Mouse (Mus musculus): Measurements from ENCODE around the gene Lhpp. TPM values are rescaled to one million over a fixed set of nuclear protein-coding genes. Genes with fewer than 3 reads are reported as not detected.
A peak's percentile ranks its signal among the peaks of the same experiment; 100 is the strongest.

Gene Lhpp
- polyA plus RNA-seq, 1 experiment from 2014 or later: 24.5 TPM

GRCm38 (mm10) chr7:132608316-132609020 is 2.0 kb upstream of the Lhpp start:
- peaks cover 10% of the 10 kb centered on the region; the same call in 1 of the 2 replicates for H3K4me1 ChIP-seq (ENCODE audit: control insufficient read depth, insufficient read depth, low read length)
- no peak overlapping the region for H3K27ac ChIP-seq (ENCODE audit: low read depth, low read length)
- no peak overlapping the region for H3K4me2 ChIP-seq (replicated peaks; ENCODE audit: low read depth, low read length)
- H3K9ac ChIP-seq (ENCODE audit: low read depth, low read length): no peak overlapping the region
- H3K36me3 ChIP-seq (ENCODE audit: control insufficient read depth, insufficient read depth, low read length): no peaks in the 10 kb centered on the region
- 93% methylated on average over 4 of the region's 4 CpGs for WGBS
- no peaks in the 10 kb centered on the region for H3K9me3 ChIP-seq (ENCODE audit: control insufficient read depth, low read length)
- ATAC-seq (ENCODE audit: low FRiP score, low TSS enrichment): no peak
- peaks cover 7% of the 10 kb centered on the region; the same call in 1 of the 2 replicates for H3K27me3 ChIP-seq (ENCODE audit: control insufficient read depth, insufficient read depth, low read length)
- H3K4me3 ChIP-seq (ENCODE audit: low read length): no peak overlapping the region

DNA sequence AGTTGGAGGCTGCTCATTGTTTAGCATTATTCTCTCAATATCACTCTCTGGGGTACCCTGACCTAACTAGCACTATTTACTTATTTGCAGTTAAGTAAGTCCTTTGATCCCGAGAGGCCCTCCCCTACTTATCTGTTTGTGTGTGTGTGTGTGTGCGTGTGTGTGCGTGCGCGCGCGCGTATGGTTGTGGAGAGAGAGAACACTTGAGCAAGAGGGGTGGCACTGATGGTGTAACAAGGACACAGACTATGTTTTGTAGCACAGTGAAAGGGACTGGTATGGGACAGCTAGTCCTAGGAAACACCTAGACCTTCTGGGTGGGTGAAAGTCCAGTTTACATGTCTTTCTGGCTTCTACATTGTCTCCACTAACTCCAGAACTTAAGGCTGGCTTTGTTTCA is 1.1 kb downstream of the Lhpp start:
- 97% methylated on average over 8 of the region's 8 CpGs for WGBS
- H3K4me2 ChIP-seq (replicated peaks; ENCODE audit: low read depth, low read length): no peak overlapping the region
- H3K4me3 ChIP-seq (ENCODE audit: low read length): no peak overlapping the region
- H3K27me3 ChIP-seq (ENCODE audit: control insufficient read depth, insufficient read depth, low read length): no peaks in the 10 kb centered on the region
- H3K9me3 ChIP-seq (ENCODE audit: control insufficient read depth, low read length): no peaks in the 10 kb centered on the region
- peaks cover 18% of the 10 kb centered on the region; the same call in 1 of the 2 replicates for H3K4me1 ChIP-seq (ENCODE audit: control insufficient read depth, insufficient read depth, low read length)
- no peak for ATAC-seq (ENCODE audit: low FRiP score, low TSS enrichment)
- H3K36me3 ChIP-seq (ENCODE audit: control insufficient read depth, insufficient read depth, low read length): no peaks in the 10 kb centered on the region
- no peak overlapping the region for H3K27ac ChIP-seq (ENCODE audit: low read depth, low read length)
- no peak overlapping the region for H3K9ac ChIP-seq (ENCODE audit: low read depth, low read length)

DNA sequence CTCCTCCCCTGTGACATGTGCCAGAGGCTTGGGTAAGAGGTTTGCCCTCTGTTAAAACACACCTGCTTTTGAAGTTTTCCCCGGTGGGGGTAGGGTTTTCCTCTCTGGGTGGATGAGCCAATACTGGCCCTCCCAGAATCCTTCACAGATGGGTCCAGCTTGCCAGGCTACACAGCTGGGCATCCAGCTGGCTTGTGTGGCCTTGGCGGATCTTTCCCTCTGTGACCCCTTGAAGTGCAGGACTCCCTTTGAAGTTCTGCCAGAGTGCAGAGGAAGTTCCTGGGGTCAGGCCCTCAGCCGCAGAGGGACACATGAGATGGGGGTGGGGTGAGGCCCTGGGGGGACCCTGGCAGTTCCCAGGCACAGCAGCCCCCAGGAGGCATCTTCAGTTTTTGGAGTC is 4.9 kb downstream of the Lhpp start:
- Histone ChIP-seq H3K4me3 (ENCODE audit: low read length) (no peak overlapping the region), H3K9me3 (ENCODE audit: control insufficient read depth, low read length) (no peaks in the 10 kb centered on the region), H3K27ac (ENCODE audit: low read depth, low read length) (no peak overlapping the region), H3K4me2 (replicated peaks; ENCODE audit: low read depth, low read length) (no peak overlapping the region), H3K4me1 (ENCODE audit: control insufficient read depth, insufficient read depth, low read length) (peaks cover 15% of the 10 kb centered on the region; the same call in 1 of the 2 replicates), H3K27me3 (ENCODE audit: control insufficient read depth, insufficient read depth, low read length) (no peaks in the 10 kb centered on the region), H3K36me3 (ENCODE audit: control insufficient read depth, insufficient read depth, low read length) (no peaks in the 10 kb centered on the region), H3K9ac (ENCODE audit: low read depth, low read length) (0 out of 2 replicates have a peak overlapping the region, but pooled peaks have one; percentile 18)
- ATAC-seq (ENCODE audit: low FRiP score, low TSS enrichment): 0 out of 2 replicates have a peak, but pooled peaks have one; percentile 20
- 14% methylated on average over 3 of the region's 3 CpGs for WGBS

- Histone ChIP-seq H3K27ac (ENCODE audit: low read depth, low read length) (no peak overlapping the region), H3K36me3 (ENCODE audit: control insufficient read depth, insufficient read depth, low read length) (no peaks in the 10 kb centered on the region), H3K4me3 (ENCODE audit: low read length) (no peak overlapping the region)
These were observed 6.0 kb downstream of the Lhpp start for GRCm38 (mm10) chr7:132616391-132616790.

DNA sequence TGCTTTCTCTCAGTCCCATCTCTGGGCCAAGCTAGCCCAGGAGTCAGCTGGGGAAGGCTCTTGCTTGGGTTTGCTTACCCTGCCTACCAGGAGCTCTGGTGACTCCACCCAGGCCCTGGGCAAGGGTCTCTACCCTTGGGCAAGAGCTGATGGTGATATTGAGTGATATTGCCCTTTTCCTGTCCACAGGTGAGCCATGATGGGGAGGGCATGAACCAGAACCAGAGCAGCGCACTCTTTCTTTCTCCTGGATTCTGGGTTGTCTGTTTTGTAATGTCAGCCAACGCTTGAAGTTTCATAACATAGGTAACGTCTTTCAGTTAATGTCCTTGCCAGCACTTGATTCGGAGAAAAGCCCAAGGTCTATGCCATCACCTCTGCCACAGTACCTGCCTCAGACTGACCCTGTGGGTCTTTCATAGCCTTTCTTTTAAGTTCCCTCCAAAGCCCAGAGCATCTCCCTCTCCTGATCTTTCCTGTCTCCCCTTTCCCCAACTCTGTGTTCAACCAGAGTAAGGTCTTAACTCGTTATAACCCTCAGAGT is 6.7 kb downstream of the Lhpp start:
- peaks cover 15% of the 10 kb centered on the region; the same call in 1 of the 2 replicates for H3K4me1 ChIP-seq (ENCODE audit: control insufficient read depth, insufficient read depth, low read length)
- WGBS: 84% methylated on average over 5 of the region's 5 CpGs
- no peaks in the 10 kb centered on the region for H3K9me3 ChIP-seq (ENCODE audit: control insufficient read depth, low read length)
- no peak overlapping the region for H3K27ac ChIP-seq (ENCODE audit: low read depth, low read length)
- H3K36me3 ChIP-seq (ENCODE audit: control insufficient read depth, insufficient read depth, low read length): no peaks in the 10 kb centered on the region
- H3K9ac ChIP-seq (ENCODE audit: low read depth, low read length): no peak overlapping the region
- no peak overlapping the region for H3K4me2 ChIP-seq (replicated peaks; ENCODE audit: low read depth, low read length)
- H3K4me3 ChIP-seq (ENCODE audit: low read length): no peak overlapping the region
- H3K27me3 ChIP-seq (ENCODE audit: control insufficient read depth, insufficient read depth, low read length): no peaks in the 10 kb centered on the region
- no peak for ATAC-seq (ENCODE audit: low FRiP score, low TSS enrichment)

More at GRCm38 (mm10) chr7:132616391-132616790, 6.0 kb downstream of the Lhpp start:
- ATAC-seq (ENCODE audit: low FRiP score, low TSS enrichment): no peak
- Histone ChIP-seq H3K9ac (ENCODE audit: low read depth, low read length) (no peak overlapping the region), H3K27me3 (ENCODE audit: control insufficient read depth, insufficient read depth, low read length) (no peaks in the 10 kb centered on the region), H3K4me2 (replicated peaks; ENCODE audit: low read depth, low read length) (no peak overlapping the region), H3K9me3 (ENCODE audit: control insufficient read depth, low read length) (no peaks in the 10 kb centered on the region), H3K4me1 (ENCODE audit: control insufficient read depth, insufficient read depth, low read length) (peaks cover 15% of the 10 kb centered on the region; the same call in 1 of the 2 replicates)
- 49% methylated on average over 6 of the region's 6 CpGs for WGBS

- Histone ChIP-seq H3K27ac (ENCODE audit: low read depth, low read length) (no peak overlapping the region), H3K9me3 (ENCODE audit: control insufficient read depth, low read length) (no peaks in the 10 kb centered on the region), H3K36me3 (ENCODE audit: control insufficient read depth, insufficient read depth, low read length) (no peaks in the 10 kb centered on the region), H3K9ac (ENCODE audit: low read depth, low read length) (no peak overlapping the region), H3K4me2 (replicated peaks; ENCODE audit: low read depth, low read length) (no peak overlapping the region), H3K4me3 (ENCODE audit: low read length) (no peak overlapping the region), H3K27me3 (ENCODE audit: control insufficient read depth, insufficient read depth, low read length) (no peaks in the 10 kb centered on the region), H3K4me1 (ENCODE audit: control insufficient read depth, insufficient read depth, low read length) (peaks cover 7% of the 10 kb centered on the region; the same call in 1 of the 2 replicates)
- WGBS: 84% methylated on average over 8 of the region's 8 CpGs
- no peak for ATAC-seq (ENCODE audit: low FRiP score, low TSS enrichment)
These were observed 9.1 kb downstream of the Lhpp start for GRCm38 (mm10) chr7:132619549-132619948.

- 90% methylated on average over 15 of the region's 15 CpGs for WGBS
- no peaks in the 10 kb centered on the region for H3K9me3 ChIP-seq (ENCODE audit: control insufficient read depth, low read length)
- no peak for ATAC-seq (ENCODE audit: low FRiP score, low TSS enrichment)
- no peak overlapping the region for H3K4me2 ChIP-seq (replicated peaks; ENCODE audit: low read depth, low read length)
- H3K4me1 ChIP-seq (ENCODE audit: control insufficient read depth, insufficient read depth, low read length): peaks cover 3% of the 10 kb centered on the region; the same call in 1 of the 2 replicates
- no peaks in the 10 kb centered on the region for H3K27me3 ChIP-seq (ENCODE audit: control insufficient read depth, insufficient read depth, low read length)
- H3K4me3 ChIP-seq (ENCODE audit: low read length): no peak overlapping the region
- H3K27ac ChIP-seq (ENCODE audit: low read depth, low read length): no peak overlapping the region
- H3K36me3 ChIP-seq (ENCODE audit: control insufficient read depth, insufficient read depth, low read length): no peaks in the 10 kb centered on the region
- H3K9ac ChIP-seq (ENCODE audit: low read depth, low read length): no peak overlapping the region
These were observed 9.8 kb downstream of the Lhpp start for GRCm38 (mm10) chr7:132619975-132620918.

DNA sequence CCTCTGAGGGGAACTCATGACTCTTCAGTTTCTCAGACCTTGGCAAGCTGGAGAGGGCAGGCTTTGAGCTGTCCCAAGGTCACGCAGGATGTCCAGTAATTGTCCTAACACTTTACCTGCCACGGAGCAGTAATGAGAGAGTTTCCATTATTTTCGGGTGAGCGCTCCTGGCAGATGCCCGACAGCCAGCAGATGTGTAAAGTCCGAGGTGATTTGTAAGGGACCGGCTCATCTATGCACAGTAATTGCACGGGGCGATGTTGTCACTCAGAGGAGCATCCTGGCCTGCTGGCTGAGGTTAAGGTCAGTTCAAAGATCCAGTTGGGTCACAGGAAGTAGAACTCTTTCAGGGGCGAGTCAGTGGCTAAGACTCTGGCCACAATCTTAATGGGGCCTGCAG is 13.7 kb downstream of the Lhpp start:
- H3K4me2 ChIP-seq (replicated peaks; ENCODE audit: low read depth, low read length): no peak overlapping the region
- H3K27ac ChIP-seq (ENCODE audit: low read depth, low read length): no peak overlapping the region
- H3K4me1 ChIP-seq (ENCODE audit: control insufficient read depth, insufficient read depth, low read length): no peaks in the 10 kb centered on the region
- H3K36me3 ChIP-seq (ENCODE audit: control insufficient read depth, insufficient read depth, low read length): no peaks in the 10 kb centered on the region
- no peak overlapping the region for H3K9ac ChIP-seq (ENCODE audit: low read depth, low read length)
- H3K4me3 ChIP-seq (ENCODE audit: low read length): no peak overlapping the region
- 0 out of 2 replicates have a peak, but pooled peaks have one; percentile 20 for ATAC-seq (ENCODE audit: low FRiP score, low TSS enrichment)
- no peaks in the 10 kb centered on the region for H3K9me3 ChIP-seq (ENCODE audit: control insufficient read depth, low read length)
- H3K27me3 ChIP-seq (ENCODE audit: control insufficient read depth, insufficient read depth, low read length): no peaks in the 10 kb centered on the region
- 35% methylated on average over 10 of the region's 10 CpGs for WGBS

Measured in kidney, embryonic 14.5 days (tissue).